Mouse (Mus musculus): ENCODE measurements around the gene Gdpgp1. TPM values are rescaled to one million over a fixed set of nuclear protein-coding genes. Genes with fewer than 3 reads are reported as not detected.

Gene Gdpgp1
- polyA plus RNA-seq, 1 experiment, result 4.3 TPM

- H3K36me3 ChIP-seq (ENCODE audit: control insufficient read depth, insufficient read depth, low read length, poor library complexity, severe bottlenecking), result peaks cover 18% of the 10 kb centered on the region
- H3K27ac ChIP-seq (ENCODE audit: insufficient read depth, low read length), result no peak overlapping the region
- H3K4me3 ChIP-seq (ENCODE audit: low read depth, low read length), result no peak overlapping the region
- H3K9me3 ChIP-seq (replicated peaks; ENCODE audit: control insufficient read depth, insufficient read depth, low read length, poor library complexity, severe bottlenecking), result no peaks in the 10 kb centered on the region
- H3K9ac ChIP-seq (ENCODE audit: low read depth, poor library complexity, severe bottlenecking), result no peak overlapping the region
- H3K4me1 ChIP-seq (ENCODE audit: control insufficient read depth, insufficient read depth, low read length), result no peaks in the 10 kb centered on the region
- TF ChIP-seq EP300 (IDR thresholded peaks at IDR 0.05; ENCODE audit: insufficient read depth, low read depth, low read length), result no peak
- H3K27me3 ChIP-seq (ENCODE audit: control insufficient read depth, insufficient read depth, low read length, poor library complexity, severe bottlenecking), result no peaks in the 10 kb centered on the region
These were observed 48.3 kb downstream of the Gdpgp1 start for GRCm38 (mm10) chr7:80280998-80281397.

GRCm38 (mm10) chr7:80281646-80282045 lies 49.0 kb downstream of the Gdpgp1 start:
- no peak overlapping the region for H3K4me3 ChIP-seq (ENCODE audit: low read depth, low read length)
- H3K27ac ChIP-seq (ENCODE audit: insufficient read depth, low read length), result no peak overlapping the region
- no peaks in the 10 kb centered on the region for H3K9me3 ChIP-seq (replicated peaks; ENCODE audit: control insufficient read depth, insufficient read depth, low read length, poor library complexity, severe bottlenecking)
- H3K9ac ChIP-seq (ENCODE audit: low read depth, poor library complexity, severe bottlenecking), result no peak overlapping the region
- peaks cover 20% of the 10 kb centered on the region for H3K36me3 ChIP-seq (ENCODE audit: control insufficient read depth, insufficient read depth, low read length, poor library complexity, severe bottlenecking)
- H3K4me1 ChIP-seq (ENCODE audit: control insufficient read depth, insufficient read depth, low read length), result no peaks in the 10 kb centered on the region
- TF ChIP-seq POLR2A (IDR thresholded peaks at IDR 0.05; ENCODE audit: insufficient read depth, low read length) (no peak), EP300 (IDR thresholded peaks at IDR 0.05; ENCODE audit: insufficient read depth, low read depth, low read length) (no peak), CTCF (IDR thresholded peaks at IDR 0.05; ENCODE audit: low read depth, low read length) (no peak)
- no peaks in the 10 kb centered on the region for H3K27me3 ChIP-seq (ENCODE audit: control insufficient read depth, insufficient read depth, low read length, poor library complexity, severe bottlenecking)

- Histone ChIP-seq H3K9ac (ENCODE audit: low read depth, poor library complexity, severe bottlenecking) (no peak overlapping the region), H3K4me1 (ENCODE audit: control insufficient read depth, insufficient read depth, low read length) (no peaks in the 10 kb centered on the region), H3K9me3 (replicated peaks; ENCODE audit: control insufficient read depth, insufficient read depth, low read length, poor library complexity, severe bottlenecking) (no peaks in the 10 kb centered on the region), H3K27me3 (ENCODE audit: control insufficient read depth, insufficient read depth, low read length, poor library complexity, severe bottlenecking) (no peaks in the 10 kb centered on the region), H3K36me3 (ENCODE audit: control insufficient read depth, insufficient read depth, low read length, poor library complexity, severe bottlenecking) (peaks cover 24% of the 10 kb centered on the region), H3K4me3 (ENCODE audit: low read depth, low read length) (no peak overlapping the region), H3K27ac (ENCODE audit: insufficient read depth, low read length) (no peak overlapping the region)
- TF ChIP-seq CTCF (IDR thresholded peaks at IDR 0.05; ENCODE audit: low read depth, low read length), result no peak
- TF ChIP-seq EP300 (IDR thresholded peaks at IDR 0.05; ENCODE audit: insufficient read depth, low read depth, low read length), result no peak
- TF ChIP-seq POLR2A (IDR thresholded peaks at IDR 0.05; ENCODE audit: insufficient read depth, low read length), result no peak
These were observed 50.7 kb downstream of the Gdpgp1 start for GRCm38 (mm10) chr7:80283226-80283918.

- Histone ChIP-seq H3K9ac (ENCODE audit: low read depth, poor library complexity, severe bottlenecking) (no peak overlapping the region), H3K4me3 (ENCODE audit: low read depth, low read length) (no peak overlapping the region), H3K4me1 (ENCODE audit: control insufficient read depth, insufficient read depth, low read length) (no peaks in the 10 kb centered on the region), H3K27ac (ENCODE audit: insufficient read depth, low read length) (no peak overlapping the region), H3K36me3 (ENCODE audit: control insufficient read depth, insufficient read depth, low read length, poor library complexity, severe bottlenecking) (peaks cover 24% of the 10 kb centered on the region), H3K9me3 (replicated peaks; ENCODE audit: control insufficient read depth, insufficient read depth, low read length, poor library complexity, severe bottlenecking) (no peaks in the 10 kb centered on the region), H3K27me3 (ENCODE audit: control insufficient read depth, insufficient read depth, low read length, poor library complexity, severe bottlenecking) (no peaks in the 10 kb centered on the region)
- no peak for TF ChIP-seq POLR2A (IDR thresholded peaks at IDR 0.05; ENCODE audit: insufficient read depth, low read length)
- no peak for TF ChIP-seq EP300 (IDR thresholded peaks at IDR 0.05; ENCODE audit: insufficient read depth, low read depth, low read length)
- no peak for TF ChIP-seq CTCF (IDR thresholded peaks at IDR 0.05; ENCODE audit: low read depth, low read length)
These were observed 51.7 kb downstream of the Gdpgp1 start for GRCm38 (mm10) chr7:80284391-80284790.

GRCm38 (mm10) chr7:80285725-80286124 lies 53.1 kb downstream of the Gdpgp1 start:
- no peaks in the 10 kb centered on the region for H3K27me3 ChIP-seq (ENCODE audit: control insufficient read depth, insufficient read depth, low read length, poor library complexity, severe bottlenecking)
- H3K9ac ChIP-seq (ENCODE audit: low read depth, poor library complexity, severe bottlenecking), result no peak overlapping the region
- H3K36me3 ChIP-seq (ENCODE audit: control insufficient read depth, insufficient read depth, low read length, poor library complexity, severe bottlenecking), result peaks cover 24% of the 10 kb centered on the region

GRCm38 (mm10) chr7:80287736-80288135 lies 55.1 kb downstream of the Gdpgp1 start:
- Histone ChIP-seq H3K4me1 (ENCODE audit: control insufficient read depth, insufficient read depth, low read length) (no peaks in the 10 kb centered on the region), H3K4me3 (ENCODE audit: low read depth, low read length) (no peak overlapping the region), H3K9ac (ENCODE audit: low read depth, poor library complexity, severe bottlenecking) (no peak overlapping the region), H3K9me3 (replicated peaks; ENCODE audit: control insufficient read depth, insufficient read depth, low read length, poor library complexity, severe bottlenecking) (no peaks in the 10 kb centered on the region), H3K36me3 (ENCODE audit: control insufficient read depth, insufficient read depth, low read length, poor library complexity, severe bottlenecking) (peaks cover 24% of the 10 kb centered on the region), H3K27ac (ENCODE audit: insufficient read depth, low read length) (no peak overlapping the region), H3K27me3 (ENCODE audit: control insufficient read depth, insufficient read depth, low read length, poor library complexity, severe bottlenecking) (no peaks in the 10 kb centered on the region)
- TF ChIP-seq POLR2A (IDR thresholded peaks at IDR 0.05; ENCODE audit: insufficient read depth, low read length), result no peak
- TF ChIP-seq CTCF (IDR thresholded peaks at IDR 0.05; ENCODE audit: low read depth, low read length), result no peak
- TF ChIP-seq EP300 (IDR thresholded peaks at IDR 0.05; ENCODE audit: insufficient read depth, low read depth, low read length), result no peak

More at GRCm38 (mm10) chr7:80285725-80286124, 53.1 kb downstream of the Gdpgp1 start:
- Histone ChIP-seq H3K27ac (ENCODE audit: insufficient read depth, low read length) (no peak overlapping the region), H3K9me3 (replicated peaks; ENCODE audit: control insufficient read depth, insufficient read depth, low read length, poor library complexity, severe bottlenecking) (no peaks in the 10 kb centered on the region), H3K4me1 (ENCODE audit: control insufficient read depth, insufficient read depth, low read length) (no peaks in the 10 kb centered on the region), H3K4me3 (ENCODE audit: low read depth, low read length) (no peak overlapping the region)
- TF ChIP-seq POLR2A (IDR thresholded peaks at IDR 0.05; ENCODE audit: insufficient read depth, low read length) (no peak), EP300 (IDR thresholded peaks at IDR 0.05; ENCODE audit: insufficient read depth, low read depth, low read length) (no peak), CTCF (IDR thresholded peaks at IDR 0.05; ENCODE audit: low read depth, low read length) (no peak)

Other genes starting within 250 kb of the Gdpgp1 start
- gene Zfp710, start 208.1 kb upstream of the Gdpgp1 start, polyA plus RNA-seq (2011; ENCODE audit: insufficient read depth, insufficient read length, low read depth, missing spikeins), result 80.1 and 86.7 TPM in 2 replicates
- gene Idh2, start 117.5 kb upstream of the Gdpgp1 start, polyA plus RNA-seq (2011; ENCODE audit: insufficient read depth, insufficient read length, low read depth, missing spikeins), result 178 and 182 TPM in 2 replicates
- 27.1 and 29.0 TPM in 2 replicates for gene Sema4b, start 46.0 kb upstream of the Gdpgp1 start, polyA plus RNA-seq (2011; ENCODE audit: insufficient read depth, insufficient read length, low read depth, missing spikeins)
- 35.5 and 38.4 TPM in 2 replicates for gene Cib1, start 52 bp upstream of the Gdpgp1 start, polyA plus RNA-seq (2011; ENCODE audit: insufficient read depth, insufficient read length, low read depth, missing spikeins)
- gene Ttll13, start 13.5 kb downstream of the Gdpgp1 start, polyA plus RNA-seq (2011; ENCODE audit: insufficient read depth, insufficient read length, low read depth, missing spikeins), result 0.84 and 1.2 TPM in 2 replicates
- 29.1 and 32.5 TPM in 2 replicates for gene Ngrn, start 28.4 kb downstream of the Gdpgp1 start, polyA plus RNA-seq (2011; ENCODE audit: insufficient read depth, insufficient read length, low read depth, missing spikeins)
- 15.7 and 16.2 TPM in 2 replicates for gene Vps33b, start 36.8 kb downstream of the Gdpgp1 start, polyA plus RNA-seq (2011; ENCODE audit: insufficient read depth, insufficient read length, low read depth, missing spikeins)
- gene Prc1, start 61.6 kb downstream of the Gdpgp1 start, polyA plus RNA-seq (2011; ENCODE audit: insufficient read depth, insufficient read length, low read depth, missing spikeins), result 246 and 258 TPM in 2 replicates
- 16.3 and 26.5 TPM in 2 replicates for gene Rccd1, start 91.6 kb downstream of the Gdpgp1 start, polyA plus RNA-seq (2011; ENCODE audit: insufficient read depth, insufficient read length, low read depth, missing spikeins)
- gene Unc45a, start 108.1 kb downstream of the Gdpgp1 start, polyA plus RNA-seq (2011; ENCODE audit: insufficient read depth, insufficient read length, low read depth, missing spikeins), result 24.0 and 25.3 TPM in 2 replicates
- gene Hddc3, start 110.2 kb downstream of the Gdpgp1 start, polyA plus RNA-seq (2011; ENCODE audit: insufficient read depth, insufficient read length, low read depth, missing spikeins), result 9.7 and 12.8 TPM in 2 replicates
- 16.1 and 18.1 TPM in 2 replicates for gene Man2a2, start 138.5 kb downstream of the Gdpgp1 start, polyA plus RNA-seq (2011; ENCODE audit: insufficient read depth, insufficient read length, low read depth, missing spikeins)
- 0.76 and 3.1 TPM in 2 replicates for gene Fes, start 155.1 kb downstream of the Gdpgp1 start, polyA plus RNA-seq (2011; ENCODE audit: insufficient read depth, insufficient read length, low read depth, missing spikeins)
- gene Furin, start 172.6 kb downstream of the Gdpgp1 start, polyA plus RNA-seq (2011; ENCODE audit: insufficient read depth, insufficient read length, low read depth, missing spikeins), result 32.5 and 40.3 TPM in 2 replicates